Mouse (Mus musculus): Measurements from ENCODE around the gene Arid1b. TPM values are rescaled to one million over a fixed set of nuclear protein-coding genes. Genes with fewer than 3 reads are reported as not detected.
A peak's percentile ranks its signal among the peaks of the same experiment; 100 is the strongest.

The Arid1b gene
- polyA plus RNA-seq, 1 experiment from 2014 or later = 12.2 TPM

GRCm38 (mm10) chr17:5270823-5271222, 276.7 kb downstream of the Arid1b start:
- Histone ChIP-seq H3K9me3 (replicated peaks) (no peaks in the 10 kb centered on the region), H3K4me1 (0 out of 2 replicates have a peak, but pooled peaks cover 3% of the 10 kb centered on the region), H3K4me2 (replicated peaks) (no peak overlapping the region), H3K9ac (no peak overlapping the region), H3K27ac (replicated peaks) (no peak overlapping the region), H3K36me3 (peaks cover 10% of the 10 kb centered on the region; the same call in 1 of the 2 replicates), H3K27me3 (no peaks in the 10 kb centered on the region), H3K4me3 (replicated peaks) (no peak overlapping the region)
- no peak for ATAC-seq (ENCODE audit: insufficient number of reproducible peaks, low FRiP score, low TSS enrichment, low read depth)
- 68% methylated on average over 6 of the region's 6 CpGs for WGBS

GRCm38 (mm10) chr17:5273118-5273517, 279.0 kb downstream of the Arid1b start:
- Histone ChIP-seq H3K9ac (no peak overlapping the region), H3K4me3 (replicated peaks) (no peak overlapping the region), H3K4me2 (replicated peaks) (no peak overlapping the region), H3K9me3 (replicated peaks) (no peaks in the 10 kb centered on the region), H3K27ac (replicated peaks) (no peak overlapping the region), H3K4me1 (peaks cover 14% of the 10 kb centered on the region), H3K27me3 (no peaks in the 10 kb centered on the region), H3K36me3 (peaks cover 2% of the 10 kb centered on the region; the same call in 1 of the 2 replicates)
- WGBS = 92% methylated on average over 3 of the region's 3 CpGs
- no peak for ATAC-seq (ENCODE audit: insufficient number of reproducible peaks, low FRiP score, low TSS enrichment, low read depth)

- Histone ChIP-seq H3K4me3 (replicated peaks) (no peak overlapping the region), H3K4me1 (peaks cover 14% of the 10 kb centered on the region), H3K27me3 (no peaks in the 10 kb centered on the region), H3K9me3 (replicated peaks) (no peaks in the 10 kb centered on the region), H3K4me2 (replicated peaks) (no peak overlapping the region), H3K36me3 (no peaks in the 10 kb centered on the region), H3K27ac (replicated peaks) (no peak overlapping the region), H3K9ac (no peak overlapping the region)
- 84% methylated on average over 3 of the region's 3 CpGs for WGBS
- no peak for ATAC-seq (ENCODE audit: insufficient number of reproducible peaks, low FRiP score, low TSS enrichment, low read depth)
These were observed 279.6 kb downstream of the Arid1b start for GRCm38 (mm10) chr17:5273685-5274084.

- 83% methylated on average over 3 of the region's 3 CpGs for WGBS
- Histone ChIP-seq H3K4me1 (peaks cover 14% of the 10 kb centered on the region), H3K27me3 (no peaks in the 10 kb centered on the region), H3K9me3 (replicated peaks) (no peaks in the 10 kb centered on the region), H3K9ac (no peak overlapping the region), H3K27ac (replicated peaks) (no peak overlapping the region), H3K4me3 (replicated peaks) (no peak overlapping the region), H3K4me2 (replicated peaks) (no peak overlapping the region), H3K36me3 (peaks cover 3% of the 10 kb centered on the region; the same call in 1 of the 2 replicates)
- no peak for ATAC-seq (ENCODE audit: insufficient number of reproducible peaks, low FRiP score, low TSS enrichment, low read depth)
These were observed 280.3 kb downstream of the Arid1b start for GRCm38 (mm10) chr17:5274429-5274828.

- peaks cover 14% of the 10 kb centered on the region for H3K4me1 ChIP-seq
- no peak overlapping the region for H3K9ac ChIP-seq
- no peak for ATAC-seq (ENCODE audit: insufficient number of reproducible peaks, low FRiP score, low TSS enrichment, low read depth)
- H3K36me3 ChIP-seq = peaks cover 3% of the 10 kb centered on the region; the same call in 1 of the 2 replicates
- H3K27ac ChIP-seq (replicated peaks) = no peak overlapping the region
- WGBS = 87% methylated on average over 6 of the region's 6 CpGs
- no peaks in the 10 kb centered on the region for H3K9me3 ChIP-seq (replicated peaks)
- H3K27me3 ChIP-seq = no peaks in the 10 kb centered on the region
- no peak overlapping the region for H3K4me3 ChIP-seq (replicated peaks)
- no peak overlapping the region for H3K4me2 ChIP-seq (replicated peaks)
These were observed 281.6 kb downstream of the Arid1b start for GRCm38 (mm10) chr17:5275749-5276148.

- Histone ChIP-seq H3K9ac (no peak overlapping the region), H3K4me1 (peaks cover 14% of the 10 kb centered on the region), H3K9me3 (replicated peaks) (no peaks in the 10 kb centered on the region), H3K27ac (replicated peaks) (no peak overlapping the region), H3K4me2 (replicated peaks) (no peak overlapping the region), H3K36me3 (peaks cover 11% of the 10 kb centered on the region; the same call in 1 of the 2 replicates), H3K27me3 (no peaks in the 10 kb centered on the region), H3K4me3 (replicated peaks) (no peak overlapping the region)
- no peak for ATAC-seq (ENCODE audit: insufficient number of reproducible peaks, low FRiP score, low TSS enrichment, low read depth)
- WGBS = 74% methylated on average over 17 of the region's 17 CpGs
These were observed 283.2 kb downstream of the Arid1b start for GRCm38 (mm10) chr17:5277137-5277871.

GRCm38 (mm10) chr17:5280499-5281053, 286.4 kb downstream of the Arid1b start:
- 88% methylated on average over 4 of the region's 4 CpGs for WGBS

GRCm38 (mm10) chr17:5284783-5285182, 290.7 kb downstream of the Arid1b start:
- no peak for ATAC-seq (ENCODE audit: insufficient number of reproducible peaks, low FRiP score, low TSS enrichment, low read depth)
- peaks cover 8% of the 10 kb centered on the region; the same call in 1 of the 2 replicates for H3K36me3 ChIP-seq
- H3K4me1 ChIP-seq = peaks cover 34% of the 10 kb centered on the region
- no peak overlapping the region for H3K4me3 ChIP-seq (replicated peaks)
- H3K27me3 ChIP-seq = no peaks in the 10 kb centered on the region
- H3K9ac ChIP-seq = no peak overlapping the region
- no peak overlapping the region for H3K4me2 ChIP-seq (replicated peaks)
- no peak overlapping the region for H3K27ac ChIP-seq (replicated peaks)
- WGBS = 79% methylated on average over 10 of the region's 10 CpGs
- no peaks in the 10 kb centered on the region for H3K9me3 ChIP-seq (replicated peaks)

More at GRCm38 (mm10) chr17:5280499-5281053, 286.4 kb downstream of the Arid1b start:
- Histone ChIP-seq H3K4me1 (peaks cover 18% of the 10 kb centered on the region), H3K27me3 (no peaks in the 10 kb centered on the region), H3K27ac (replicated peaks) (no peak overlapping the region), H3K9me3 (replicated peaks) (no peaks in the 10 kb centered on the region), H3K9ac (no peak overlapping the region), H3K36me3 (peaks cover 11% of the 10 kb centered on the region; the same call in 1 of the 2 replicates), H3K4me3 (replicated peaks) (no peak overlapping the region), H3K4me2 (replicated peaks) (no peak overlapping the region)
- ATAC-seq (ENCODE audit: insufficient number of reproducible peaks, low FRiP score, low TSS enrichment, low read depth) = no peak

GRCm38 (mm10) chr17:5285877-5286440, 291.8 kb downstream of the Arid1b start:
- H3K4me1 ChIP-seq = peaks cover 34% of the 10 kb centered on the region
- peaks cover 13% of the 10 kb centered on the region for H3K36me3 ChIP-seq
- WGBS = 61% methylated on average over 13 of the region's 13 CpGs
- H3K27me3 ChIP-seq = no peaks in the 10 kb centered on the region
- H3K27ac ChIP-seq (replicated peaks) = peak overlapping the region; percentile 45; the same call in 1 of the 2 replicates
- peak; percentile 46; the same call in 1 of the 2 replicates for ATAC-seq (ENCODE audit: insufficient number of reproducible peaks, low FRiP score, low TSS enrichment, low read depth)
- H3K4me3 ChIP-seq (replicated peaks) = no peak overlapping the region
- no peak overlapping the region for H3K4me2 ChIP-seq (replicated peaks)
- no peaks in the 10 kb centered on the region for H3K9me3 ChIP-seq (replicated peaks)
- H3K9ac ChIP-seq = no peak overlapping the region

- no peak overlapping the region for H3K4me3 ChIP-seq (replicated peaks)
- H3K27ac ChIP-seq (replicated peaks) = peak overlapping the region; percentile 45; the same call in 1 of the 2 replicates
- WGBS = 48% methylated on average over 15 of the region's 15 CpGs
- H3K9ac ChIP-seq = no peak overlapping the region
- no peaks in the 10 kb centered on the region for H3K9me3 ChIP-seq (replicated peaks)
- peaks cover 15% of the 10 kb centered on the region for H3K36me3 ChIP-seq
- ATAC-seq (ENCODE audit: insufficient number of reproducible peaks, low FRiP score, low TSS enrichment, low read depth) = no peak
- H3K4me2 ChIP-seq (replicated peaks) = no peak overlapping the region
- no peaks in the 10 kb centered on the region for H3K27me3 ChIP-seq
- peaks cover 34% of the 10 kb centered on the region for H3K4me1 ChIP-seq
These were observed 292.6 kb downstream of the Arid1b start for GRCm38 (mm10) chr17:5286571-5287209.

- Histone ChIP-seq H3K9me3 (replicated peaks) (no peaks in the 10 kb centered on the region), H3K27ac (replicated peaks) (no peak overlapping the region)
These were observed 293.1 kb downstream of the Arid1b start for GRCm38 (mm10) chr17:5287210-5287591.

More at GRCm38 (mm10) chr17:5287210-5287591, 293.1 kb downstream of the Arid1b start:
- Histone ChIP-seq H3K27me3 (no peaks in the 10 kb centered on the region), H3K36me3 (peaks cover 13% of the 10 kb centered on the region), H3K4me1 (peaks cover 34% of the 10 kb centered on the region), H3K4me2 (replicated peaks) (no peak overlapping the region), H3K9ac (no peak overlapping the region), H3K4me3 (replicated peaks) (no peak overlapping the region)
- ATAC-seq (ENCODE audit: insufficient number of reproducible peaks, low FRiP score, low TSS enrichment, low read depth) = no peak
- WGBS = 58% methylated on average over 4 of the region's 4 CpGs
